ENCODE assay signal across 8 mouse cellular contexts in genomic region chr8:57530666-57531349, GRCm38 (mm10). TPM values are rescaled to one million over a fixed set of nuclear protein-coding genes. Genes with fewer than 3 reads are reported as not detected.
A peak's percentile ranks its signal among the peaks of the same experiment; 100 is the strongest.
DNase-seq lines count a peak whose midpoint lies in the region.

No protein-coding gene starts in this region.

- peak; percentile 93 for DNase-seq in NIH3T3 (ENCODE audit: low read depth)
- DNase-seq in cerebellum, adult 18-20 months = peak; percentile 81 to 87
- peak; percentile 84 for DNase-seq in forelimb bud, embryonic 11.5 days (ENCODE audit: low read depth, low spot score)
- DNase-seq in heart, postnatal 4 days = peak; percentile 89
- DNase-seq in layer of hippocampus, adult 8-10 months (ENCODE audit: low spot score in 2 of 2) = peak; percentile 63 to 75
- peak; percentile 91 for DNase-seq in lung, postnatal 14 days
- DNase-seq in retina, adult 2 months (ENCODE audit: low read depth, low spot score) = peak; percentile 69
- DNase-seq in thymus, postnatal 14 days = peak; percentile 78

RNA-seq across cellular contexts. Expression of gene Hmgb2, which starts 19.1 kb away (rescaled TPM):
- 100 to 1,000 TPM; 159 to 180 TPM for total RNA-seq in heart, postnatal 4 days (2021)
- total RNA-seq in layer of hippocampus, adult 8-10 months (2022) = 10 to 100 TPM in 1 of 4 experiments, 1 to 10 TPM in 3; 2.6 to 13.0 (median 5.8) TPM

RNA-seq across cellular contexts. Expression of gene Sap30, which starts 43.1 kb away (rescaled TPM):
- 10 to 100 TPM; 34.0 to 37.4 TPM for total RNA-seq in heart, postnatal 4 days (2021)
- total RNA-seq in layer of hippocampus, adult 8-10 months (2022) = 10 to 100 TPM in 2 of 4 experiments, 1 to 10 TPM in 2; 8.8 to 14.9 (median 10.2) TPM

Comparison
In these comparisons a context has a peak if more than half of its experiments do, and no peak if none do; other contexts are left out.
1. Peak in every context shown above with its lines: DNase-seq.
2. RNA of gene Hmgb2, which starts 19.1 kb away (total RNA-seq): 159 to 180 TPM in heart, postnatal 4 days; 2.6 to 13.0 TPM in layer of hippocampus, adult 8-10 months; every median in the first group is over 10 times any median in the second.